Mouse (Mus musculus): ENCODE measurements around the gene Sh3rf1. TPM values are rescaled to one million over a fixed set of nuclear protein-coding genes. Genes with fewer than 3 reads are reported as not detected.

Sh3rf1 gene
- polyA plus RNA-seq, 1 experiment = 2.1 TPM

GRCm38 (mm10) chr8:61435481-61435880 is 211.8 kb downstream of the Sh3rf1 start:
- Histone ChIP-seq H3K4me3 (ENCODE audit: insufficient read depth, low read depth, low read length) (no peak overlapping the region), H3K4me1 (ENCODE audit: control insufficient read depth, insufficient read depth, insufficient read length, low read length) (no peaks in the 10 kb centered on the region), H3K27ac (replicated peaks; ENCODE audit: low read depth, low read length) (no peak overlapping the region)

- Histone ChIP-seq H3K27ac (replicated peaks; ENCODE audit: low read depth, low read length) (no peak overlapping the region), H3K4me3 (ENCODE audit: insufficient read depth, low read depth, low read length) (no peak overlapping the region), H3K4me1 (ENCODE audit: control insufficient read depth, insufficient read depth, insufficient read length, low read length) (no peaks in the 10 kb centered on the region)
Measured at GRCm38 (mm10) chr8:61436147-61436546, 212.5 kb downstream of the Sh3rf1 start.

GRCm38 (mm10) chr8:61436586-61437304 is 213.1 kb downstream of the Sh3rf1 start:
- Histone ChIP-seq H3K4me3 (ENCODE audit: insufficient read depth, low read depth, low read length) (no peak overlapping the region), H3K27ac (replicated peaks; ENCODE audit: low read depth, low read length) (no peak overlapping the region)

GRCm38 (mm10) chr8:61437305-61437605 is 213.6 kb downstream of the Sh3rf1 start:
- Histone ChIP-seq H3K4me3 (ENCODE audit: insufficient read depth, low read depth, low read length) (no peak overlapping the region), H3K27ac (replicated peaks; ENCODE audit: low read depth, low read length) (no peak overlapping the region), H3K4me1 (ENCODE audit: control insufficient read depth, insufficient read depth, insufficient read length, low read length) (no peaks in the 10 kb centered on the region)

More at GRCm38 (mm10) chr8:61436586-61437304, 213.1 kb downstream of the Sh3rf1 start:
- no peaks in the 10 kb centered on the region for H3K4me1 ChIP-seq (ENCODE audit: control insufficient read depth, insufficient read depth, insufficient read length, low read length)

- H3K4me1 ChIP-seq (ENCODE audit: control insufficient read depth, insufficient read depth, insufficient read length, low read length) = no peaks in the 10 kb centered on the region
- H3K4me3 ChIP-seq (ENCODE audit: insufficient read depth, low read depth, low read length) = no peak overlapping the region
Measured at GRCm38 (mm10) chr8:61442988-61443387, 219.3 kb downstream of the Sh3rf1 start.

GRCm38 (mm10) chr8:61444358-61444757 is 220.7 kb downstream of the Sh3rf1 start:
- no peak overlapping the region for H3K4me3 ChIP-seq (ENCODE audit: insufficient read depth, low read depth, low read length)
- no peaks in the 10 kb centered on the region for H3K4me1 ChIP-seq (ENCODE audit: control insufficient read depth, insufficient read depth, insufficient read length, low read length)
- H3K27ac ChIP-seq (replicated peaks; ENCODE audit: low read depth, low read length) = no peak overlapping the region

More at GRCm38 (mm10) chr8:61442988-61443387, 219.3 kb downstream of the Sh3rf1 start:
- no peak overlapping the region for H3K27ac ChIP-seq (replicated peaks; ENCODE audit: low read depth, low read length)

Other genes with a start within 250 kb of the Sh3rf1 start
- 16.3 and 22.0 TPM in 2 replicates for gene Clcn3, start 240.6 kb upstream of the Sh3rf1 start, polyA plus RNA-seq (2012; ENCODE audit: insufficient read depth, insufficient read length, missing spikeins)
- gene Nek1, start 230.7 kb upstream of the Sh3rf1 start, polyA plus RNA-seq (2012; ENCODE audit: insufficient read depth, insufficient read length, missing spikeins) = 4.9 and 6.2 TPM in 2 replicates